Mouse (Mus musculus) right cerebral cortex, postnatal 36 days (tissue): ENCODE measurements around the gene Pdk2.
"Not testable (repeated sequence)": the region's sequence is repeated elsewhere in the genome, so short reads cannot be mapped to it uniquely, and the experiment has no call there.

Source experiments
- DNase-seq, 2 experiments: peaks; one replicate each; pipeline ENCODE4 v3.0.0; 2022; ENCODE audit warnings: low spot score in 2 of 2, mixed read lengths in 1 of 2

Pdk2 gene

GRCm38 (mm10) chr11:95026849-95027248 lies 14.3 kb downstream of the Pdk2 start:
- DNase-seq: no peak

DNA sequence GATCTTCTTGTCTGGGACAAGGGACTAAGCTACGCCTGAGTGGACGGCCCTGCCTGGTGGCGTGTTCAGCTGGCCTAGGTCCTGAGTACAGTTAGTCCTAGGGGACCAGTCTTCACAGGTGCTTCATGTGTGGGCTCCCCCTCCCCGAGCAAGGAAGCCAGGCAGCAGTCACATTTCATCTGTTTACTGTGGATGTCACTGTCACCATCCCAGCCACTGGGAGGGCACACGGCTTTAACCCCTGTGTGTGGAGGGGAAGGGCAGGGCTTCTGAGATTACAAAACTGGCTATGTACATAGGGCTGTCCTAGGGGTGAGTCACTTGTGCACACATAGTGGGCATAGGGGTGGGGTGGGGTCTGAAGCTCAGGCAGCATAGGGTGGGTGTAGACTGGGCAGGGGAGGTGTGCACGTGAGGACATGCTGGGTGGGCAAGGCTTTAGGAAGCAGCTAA lies 15.0 kb downstream of the Pdk2 start:
- DNase-seq: no peak

- no peak for DNase-seq
Observed at GRCm38 (mm10) chr11:95025227-95026012, 15.7 kb downstream of the Pdk2 start.

DNA sequence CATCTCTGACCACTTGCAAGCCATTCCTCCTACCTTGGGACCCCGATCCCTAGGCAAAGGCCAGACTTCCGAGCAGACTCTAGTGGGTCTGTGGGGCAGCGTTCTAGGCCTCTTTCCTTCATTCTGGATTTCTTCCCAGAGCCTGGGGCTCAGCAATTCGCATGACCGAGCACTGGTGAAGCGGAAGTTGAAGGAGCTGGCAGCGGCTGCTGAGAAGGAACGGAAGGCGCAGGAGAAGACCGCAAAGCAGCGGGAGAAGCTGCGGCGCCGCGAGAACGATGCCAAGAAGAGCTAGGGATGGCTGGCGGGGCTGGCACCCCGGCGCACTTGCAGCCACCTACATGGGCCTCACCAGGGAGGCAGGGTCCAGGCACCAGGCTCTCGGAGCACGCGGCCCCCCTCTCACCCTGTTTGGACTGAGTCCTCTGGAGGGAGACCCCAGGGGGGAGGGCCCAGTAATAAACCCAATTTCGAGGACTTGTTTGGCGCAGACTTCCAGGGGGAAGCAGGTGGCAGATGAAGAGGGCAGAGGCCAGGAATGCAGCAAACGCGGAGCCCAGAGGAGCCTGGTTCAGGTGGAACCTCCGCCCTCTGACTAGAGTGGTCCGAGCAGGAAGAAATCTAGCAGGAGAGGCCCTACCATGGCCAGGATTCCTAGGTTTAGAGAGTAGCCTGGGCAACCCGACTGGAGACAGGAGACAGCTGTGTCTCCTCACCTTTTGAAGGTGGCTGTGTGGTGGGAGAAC lies 16.5 kb downstream of the Pdk2 start:
- DNase-seq: no peak

GRCm38 (mm10) chr11:95023481-95023880 lies 17.7 kb downstream of the Pdk2 start:
- no peak for DNase-seq

- no peak for DNase-seq
Observed at GRCm38 (mm10) chr11:95022237-95022992, 18.7 kb downstream of the Pdk2 start.

DNA sequence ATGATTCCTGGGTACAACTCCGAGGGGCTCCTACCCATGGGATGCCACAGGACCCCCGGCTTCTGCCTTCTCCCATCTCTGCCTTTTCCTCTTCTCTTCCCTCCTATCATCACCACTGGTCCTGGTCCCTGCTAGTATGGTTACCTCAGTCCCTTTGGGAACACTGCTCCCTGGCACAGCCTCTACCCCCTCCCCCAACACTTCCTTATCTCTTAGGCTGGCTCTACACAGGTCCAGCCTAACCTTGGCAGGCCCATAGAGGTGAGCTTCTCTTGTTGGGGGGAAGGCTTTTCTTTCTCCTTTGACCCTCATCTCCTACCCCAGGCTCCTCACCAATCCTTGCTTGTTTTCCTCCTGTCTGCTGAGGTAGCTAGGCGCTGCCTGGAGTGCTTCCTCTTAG lies 25.7 kb downstream of the Pdk2 start:
- DNase-seq: no peak

- no peak for DNase-seq
Observed at GRCm38 (mm10) chr11:95012487-95012886, 28.7 kb downstream of the Pdk2 start.

- DNase-seq: no peak
Observed at GRCm38 (mm10) chr11:95012075-95012474, 29.1 kb downstream of the Pdk2 start.

DNA sequence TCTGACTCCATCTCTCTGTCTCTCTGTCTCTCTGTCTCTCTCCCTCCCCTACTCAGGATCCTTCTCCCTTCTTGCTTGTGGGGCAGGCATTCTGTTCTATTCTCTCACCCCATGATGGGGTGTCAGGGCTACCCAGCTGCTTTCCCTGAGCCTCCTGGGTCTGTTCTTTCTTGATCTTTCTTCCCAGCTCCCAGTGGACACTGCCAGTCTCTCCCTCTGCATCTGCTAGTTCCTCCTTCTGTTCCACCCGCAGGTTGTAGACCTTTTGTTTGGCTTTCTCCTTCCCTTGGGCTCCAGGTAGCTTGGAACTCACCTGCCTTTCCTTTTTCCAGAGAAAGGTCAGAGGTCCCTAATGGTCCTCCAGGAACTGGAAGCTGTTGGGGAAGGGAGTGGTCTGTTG lies 29.7 kb downstream of the Pdk2 start:
- no peak for DNase-seq

DNA sequence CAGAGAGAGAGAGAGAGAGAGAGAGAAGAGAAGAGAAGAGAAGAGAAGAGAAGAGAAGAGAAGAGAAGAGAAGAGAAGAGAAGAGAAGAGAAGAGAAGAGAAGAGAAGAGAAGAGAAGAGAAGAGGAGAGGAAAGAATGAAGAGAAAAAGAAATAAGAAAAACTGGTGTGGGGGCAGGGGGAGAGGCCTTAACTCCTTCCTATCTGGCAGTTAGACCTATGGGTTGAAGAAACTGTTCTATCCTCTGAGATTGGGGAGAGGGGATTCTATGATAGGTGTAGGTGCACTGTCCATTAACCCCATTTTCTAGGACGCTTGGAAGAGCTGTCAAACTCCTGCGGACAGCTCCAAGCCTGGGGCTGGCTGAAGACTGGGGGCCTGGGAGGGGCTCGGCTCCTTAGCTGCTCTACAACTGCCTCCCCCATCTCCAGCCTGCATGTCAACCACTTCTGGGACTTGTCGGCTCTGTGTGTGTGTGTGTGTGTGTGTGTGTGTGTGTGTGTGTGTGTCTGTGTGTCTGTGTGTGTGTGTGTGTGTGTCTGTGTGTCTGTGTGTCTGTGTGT lies 30.2 kb downstream of the Pdk2 start:
- DNase-seq: not testable (repeated sequence)

DNA sequence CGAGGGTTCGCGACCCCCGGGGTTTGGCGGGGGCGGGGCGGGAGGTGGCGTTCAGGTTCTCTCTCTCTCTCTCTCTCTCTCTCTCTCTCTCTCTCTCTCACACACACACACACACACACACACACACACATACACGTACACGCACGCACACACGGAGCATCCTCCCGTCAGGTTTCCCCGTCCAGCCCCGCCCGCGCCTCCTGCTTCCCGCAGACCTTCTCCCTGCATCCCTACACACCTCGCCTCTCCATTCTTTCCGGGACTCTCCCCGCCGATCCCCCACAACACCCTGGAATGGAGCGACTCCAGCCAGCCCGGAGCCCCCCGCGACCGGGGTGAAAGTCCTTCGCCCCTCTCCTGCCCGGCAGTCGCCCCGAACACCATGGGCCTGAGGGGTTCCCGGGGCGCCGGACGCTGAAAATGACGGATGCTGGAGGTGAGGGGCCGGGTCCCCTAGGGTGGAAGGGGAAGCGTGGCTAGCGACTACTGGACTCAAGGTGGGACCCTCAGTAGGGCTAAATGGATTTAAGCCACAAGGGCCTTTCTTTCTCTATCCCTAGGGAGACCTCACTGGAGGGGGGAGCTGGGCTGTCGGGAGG lies 30.9 kb downstream of the Pdk2 start:
- no peak for DNase-seq

DNA sequence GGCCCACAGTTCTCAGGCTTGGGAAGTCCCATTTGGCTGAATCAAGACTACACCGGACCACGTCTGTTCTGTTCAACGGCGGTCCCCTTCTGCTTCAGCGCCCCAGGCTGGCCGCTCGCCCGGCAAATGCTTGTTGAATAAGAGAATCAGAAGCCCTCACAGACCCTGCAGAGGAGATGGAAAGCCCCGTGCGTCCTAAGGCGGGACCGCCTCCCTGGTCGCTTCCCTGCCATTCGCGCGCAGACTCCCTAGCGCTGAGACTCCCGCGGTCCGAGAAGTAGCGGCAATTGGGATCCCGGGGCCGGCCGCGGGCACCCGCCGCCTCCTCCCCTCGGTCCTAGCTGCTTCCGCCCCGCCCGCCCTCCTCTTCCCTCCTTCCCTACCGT lies 31.5 kb downstream of the Pdk2 start, which contains the start of gene Samd14:
Samd14 (plus strand) TSS at position 251 of the 386 bp plus-strand sequence.
- peak in 1 of 2 experiments; percentile 47 for DNase-seq

- no peak for DNase-seq
Observed at GRCm38 (mm10) chr11:95008661-95009628, 32.2 kb downstream of the Pdk2 start.

- DNase-seq: no peak
Observed at GRCm38 (mm10) chr11:95007418-95007817, 33.7 kb downstream of the Pdk2 start.

DNA sequence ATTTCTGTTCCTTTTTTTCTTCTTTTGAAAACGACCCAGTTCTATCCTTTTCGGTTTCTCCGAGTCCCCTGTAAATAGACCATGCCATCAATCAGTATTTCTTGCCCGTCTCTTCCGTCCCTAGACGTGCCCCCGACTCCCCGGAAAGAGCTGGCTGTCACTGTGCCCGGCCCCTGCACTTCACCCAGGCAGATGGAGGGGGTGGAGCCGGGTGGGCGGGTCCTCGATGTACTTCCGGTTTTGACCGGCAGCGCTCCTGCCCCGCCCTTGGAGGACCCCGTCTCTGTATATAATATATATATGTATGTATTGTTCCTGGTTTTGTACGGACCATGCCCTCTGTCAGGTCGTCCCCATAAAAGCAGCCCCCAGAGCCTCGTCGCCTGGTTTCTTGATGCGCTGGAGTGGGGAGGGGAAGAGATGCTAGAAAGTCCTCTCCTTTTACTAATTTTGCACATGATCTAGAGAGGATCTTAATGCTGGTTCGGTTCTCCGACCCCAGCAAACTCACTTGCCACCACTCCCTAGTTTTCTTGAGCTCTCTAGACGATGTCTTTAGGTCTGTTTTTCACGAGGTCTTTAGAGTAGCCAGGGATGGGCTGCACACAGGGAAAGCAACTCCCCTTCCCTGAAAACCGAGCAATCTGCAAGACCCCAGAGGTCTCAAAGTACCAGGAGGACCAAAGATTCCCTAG lies 34.5 kb downstream of the Pdk2 start:
- peak in 1 of 2 experiments; percentile 66 for DNase-seq

DNA sequence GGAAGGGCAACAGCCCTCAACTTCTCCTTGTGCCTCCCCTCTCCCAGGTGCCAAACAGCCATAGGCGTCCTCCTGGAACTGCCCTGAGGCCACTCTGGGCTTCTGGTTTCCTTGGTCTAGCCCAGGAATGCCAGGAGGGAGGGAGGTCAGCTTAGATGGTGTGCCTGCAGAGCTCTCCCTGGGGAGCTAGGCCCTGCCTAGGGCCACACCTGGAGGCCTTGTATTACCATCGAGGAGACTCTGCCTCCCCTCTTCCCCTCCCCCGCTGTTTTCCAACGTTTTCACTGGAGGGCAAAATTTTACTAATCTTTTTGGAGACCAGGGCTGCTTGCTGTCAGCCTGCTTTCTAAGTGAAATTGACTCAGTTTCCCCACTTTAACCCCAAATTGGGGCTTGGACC lies 35.1 kb downstream of the Pdk2 start:
- no peak for DNase-seq

GRCm38 (mm10) chr11:95004937-95005198 lies 36.3 kb downstream of the Pdk2 start:
- no peak for DNase-seq

DNA sequence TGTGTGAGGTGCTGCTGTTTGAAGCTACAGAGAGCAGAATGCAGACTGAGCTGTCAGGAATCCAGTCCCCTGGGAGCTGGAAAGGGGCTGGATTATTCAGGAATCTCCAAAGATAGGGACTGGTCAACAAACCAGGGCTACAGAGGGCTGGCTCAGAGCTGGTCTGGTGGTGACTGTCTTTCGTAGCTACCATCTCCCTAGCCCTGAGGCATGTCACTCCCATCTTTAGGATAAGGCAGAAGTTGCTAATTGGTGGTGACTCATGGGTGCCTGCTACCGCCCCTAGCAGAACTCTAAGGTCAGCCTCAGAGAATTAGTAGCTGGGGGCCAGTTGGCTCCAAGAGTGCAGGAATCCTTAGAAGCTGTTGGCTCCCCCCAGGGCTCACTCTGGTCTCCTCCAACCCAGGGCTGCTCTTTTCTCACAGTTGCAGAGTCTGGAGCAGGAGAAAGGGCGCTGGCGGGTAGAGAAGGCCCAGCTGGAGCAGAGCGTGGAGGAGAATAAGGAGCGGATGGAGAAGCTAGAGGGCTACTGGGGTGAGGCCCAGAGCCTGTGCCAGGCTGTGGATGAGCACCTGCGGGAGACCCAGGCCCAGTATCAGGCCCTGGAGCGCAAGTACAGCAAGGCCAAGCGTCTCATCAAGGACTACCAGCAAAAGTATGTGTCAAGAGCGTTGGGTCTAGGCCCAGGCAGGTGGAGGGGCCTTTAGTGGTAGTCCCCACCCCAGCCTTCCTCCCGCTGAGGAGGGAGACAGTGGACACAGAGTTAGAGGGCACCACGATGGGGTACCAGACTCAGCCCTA lies 36.8 kb downstream of the Pdk2 start:
- DNase-seq: no peak
